Mouse (Mus musculus): Measurements from ENCODE around the gene Sorl1. TPM values are rescaled to one million over a fixed set of nuclear protein-coding genes. Genes with fewer than 3 reads are reported as not detected.

Sorl1 gene
- polyA plus RNA-seq, 1 experiment from 2014 or later: 9.6 TPM

- H3K9me3 ChIP-seq (replicated peaks): no peaks in the 10 kb centered on the region
- no peak overlapping the region for H3K27ac ChIP-seq (ENCODE audit: poor library complexity, severe bottlenecking)
- H3K9ac ChIP-seq: no peak overlapping the region
- no peaks in the 10 kb centered on the region for H3K36me3 ChIP-seq
- 87% methylated on average over 4 of the region's 4 CpGs for WGBS
- no peaks in the 10 kb centered on the region for H3K27me3 ChIP-seq (replicated peaks)
- H3K4me1 ChIP-seq (replicated peaks): peaks cover 3% of the 10 kb centered on the region; the same call in 1 of the 2 replicates
- H3K4me3 ChIP-seq: no peak overlapping the region
- no peak for ATAC-seq (ENCODE audit: insufficient number of reproducible peaks, low FRiP score)
- H3K4me2 ChIP-seq: no peak overlapping the region
These were observed 32.5 kb downstream of the Sorl1 start for GRCm38 (mm10) chr9:42091561-42091960.

GRCm38 (mm10) chr9:42087921-42088320, 36.2 kb downstream of the Sorl1 start:
- Histone ChIP-seq H3K9ac (no peak overlapping the region), H3K9me3 (replicated peaks) (no peaks in the 10 kb centered on the region), H3K4me2 (no peak overlapping the region), H3K36me3 (no peaks in the 10 kb centered on the region), H3K4me3 (no peak overlapping the region), H3K27ac (ENCODE audit: poor library complexity, severe bottlenecking) (no peak overlapping the region), H3K27me3 (replicated peaks) (no peaks in the 10 kb centered on the region), H3K4me1 (replicated peaks) (peaks cover 3% of the 10 kb centered on the region; the same call in 1 of the 2 replicates)
- no peak for ATAC-seq (ENCODE audit: insufficient number of reproducible peaks, low FRiP score)
- 61% methylated on average over 4 of the region's 4 CpGs for WGBS

GRCm38 (mm10) chr9:42085970-42086369, 38.1 kb downstream of the Sorl1 start:
- Histone ChIP-seq H3K9me3 (replicated peaks) (no peaks in the 10 kb centered on the region), H3K27ac (ENCODE audit: poor library complexity, severe bottlenecking) (no peak overlapping the region), H3K4me3 (no peak overlapping the region), H3K4me2 (no peak overlapping the region), H3K9ac (no peak overlapping the region), H3K36me3 (no peaks in the 10 kb centered on the region), H3K27me3 (replicated peaks) (no peaks in the 10 kb centered on the region), H3K4me1 (replicated peaks) (peaks cover 3% of the 10 kb centered on the region; the same call in 1 of the 2 replicates)
- no peak for ATAC-seq (ENCODE audit: insufficient number of reproducible peaks, low FRiP score)
- WGBS: 88% methylated on average over 13 of the region's 13 CpGs

GRCm38 (mm10) chr9:42083661-42084067, 40.4 kb downstream of the Sorl1 start:
- Histone ChIP-seq H3K4me2 (no peak overlapping the region), H3K36me3 (no peaks in the 10 kb centered on the region), H3K4me1 (replicated peaks) (peaks cover 3% of the 10 kb centered on the region; the same call in 1 of the 2 replicates), H3K27ac (ENCODE audit: poor library complexity, severe bottlenecking) (no peak overlapping the region), H3K27me3 (replicated peaks) (no peaks in the 10 kb centered on the region), H3K4me3 (no peak overlapping the region), H3K9me3 (replicated peaks) (no peaks in the 10 kb centered on the region), H3K9ac (no peak overlapping the region)
- 60% methylated on average over 4 of the region's 4 CpGs for WGBS
- ATAC-seq (ENCODE audit: insufficient number of reproducible peaks, low FRiP score): no peak

- H3K27ac ChIP-seq (ENCODE audit: poor library complexity, severe bottlenecking): no peak overlapping the region
- H3K4me2 ChIP-seq: no peak overlapping the region
- H3K9me3 ChIP-seq (replicated peaks): no peaks in the 10 kb centered on the region; the same call in 1 of the 2 replicates
- ATAC-seq (ENCODE audit: insufficient number of reproducible peaks, low FRiP score): no peak
- no peaks in the 10 kb centered on the region for H3K36me3 ChIP-seq
- H3K4me3 ChIP-seq: no peak overlapping the region
- no peak overlapping the region for H3K9ac ChIP-seq
- 89% methylated on average over 29 of the region's 29 CpGs for WGBS
- H3K4me1 ChIP-seq (replicated peaks): 0 out of 2 replicates have a peak, but pooled peaks cover 3% of the 10 kb centered on the region
- H3K27me3 ChIP-seq (replicated peaks): no peaks in the 10 kb centered on the region
These were observed 42.2 kb downstream of the Sorl1 start for GRCm38 (mm10) chr9:42081681-42082530.

- H3K36me3 ChIP-seq: no peaks in the 10 kb centered on the region
- WGBS: 57% methylated on average over 9 of the region's 9 CpGs
- no peak overlapping the region for H3K4me3 ChIP-seq
- no peak for ATAC-seq (ENCODE audit: insufficient number of reproducible peaks, low FRiP score)
- no peak overlapping the region for H3K27ac ChIP-seq (ENCODE audit: poor library complexity, severe bottlenecking)
- H3K27me3 ChIP-seq (replicated peaks): no peaks in the 10 kb centered on the region
- H3K9me3 ChIP-seq (replicated peaks): no peaks in the 10 kb centered on the region; the same call in 1 of the 2 replicates
- no peak overlapping the region for H3K9ac ChIP-seq
- H3K4me1 ChIP-seq (replicated peaks): 0 out of 2 replicates have a peak, but pooled peaks cover 3% of the 10 kb centered on the region
- H3K4me2 ChIP-seq: no peak overlapping the region
These were observed 43.4 kb downstream of the Sorl1 start for GRCm38 (mm10) chr9:42080671-42081070.

- no peak overlapping the region for H3K27ac ChIP-seq (ENCODE audit: poor library complexity, severe bottlenecking)
- no peak overlapping the region for H3K4me2 ChIP-seq
- no peak overlapping the region for H3K4me3 ChIP-seq
- no peaks in the 10 kb centered on the region; the same call in 1 of the 2 replicates for H3K9me3 ChIP-seq (replicated peaks)
- no peaks in the 10 kb centered on the region for H3K27me3 ChIP-seq (replicated peaks)
- WGBS: 83% methylated on average over 16 of the region's 16 CpGs
- H3K36me3 ChIP-seq: no peaks in the 10 kb centered on the region
- H3K4me1 ChIP-seq (replicated peaks): no peaks in the 10 kb centered on the region
- ATAC-seq (ENCODE audit: insufficient number of reproducible peaks, low FRiP score): no peak
- H3K9ac ChIP-seq: no peak overlapping the region
These were observed 46.8 kb downstream of the Sorl1 start for GRCm38 (mm10) chr9:42077112-42077845.

- Histone ChIP-seq H3K27me3 (replicated peaks) (no peaks in the 10 kb centered on the region), H3K27ac (ENCODE audit: poor library complexity, severe bottlenecking) (no peak overlapping the region), H3K9me3 (replicated peaks) (no peaks in the 10 kb centered on the region; the same call in 1 of the 2 replicates), H3K4me3 (no peak overlapping the region), H3K36me3 (no peaks in the 10 kb centered on the region), H3K9ac (no peak overlapping the region), H3K4me1 (replicated peaks) (no peaks in the 10 kb centered on the region), H3K4me2 (no peak overlapping the region)
- WGBS: 78% methylated on average over 10 of the region's 10 CpGs
- no peak for ATAC-seq (ENCODE audit: insufficient number of reproducible peaks, low FRiP score)
These were observed 47.7 kb downstream of the Sorl1 start for GRCm38 (mm10) chr9:42076256-42076849.

- H3K9ac ChIP-seq: no peak overlapping the region
- no peaks in the 10 kb centered on the region for H3K27me3 ChIP-seq (replicated peaks)
- ATAC-seq (ENCODE audit: insufficient number of reproducible peaks, low FRiP score): no peak
- H3K36me3 ChIP-seq: no peaks in the 10 kb centered on the region
- no peak overlapping the region for H3K27ac ChIP-seq (ENCODE audit: poor library complexity, severe bottlenecking)
- no peaks in the 10 kb centered on the region for H3K4me1 ChIP-seq (replicated peaks)
- 58% methylated on average over 2 of the region's 2 CpGs for WGBS
- no peaks in the 10 kb centered on the region; the same call in 1 of the 2 replicates for H3K9me3 ChIP-seq (replicated peaks)
- no peak overlapping the region for H3K4me3 ChIP-seq
- H3K4me2 ChIP-seq: no peak overlapping the region
These were observed 48.9 kb downstream of the Sorl1 start for GRCm38 (mm10) chr9:42075241-42075640.

- no peak overlapping the region for H3K27ac ChIP-seq (ENCODE audit: poor library complexity, severe bottlenecking)
- no peak overlapping the region for H3K4me2 ChIP-seq
- H3K36me3 ChIP-seq: no peaks in the 10 kb centered on the region
- H3K9ac ChIP-seq: no peak overlapping the region
- H3K4me3 ChIP-seq: no peak overlapping the region
- no peak for ATAC-seq (ENCODE audit: insufficient number of reproducible peaks, low FRiP score)
- H3K4me1 ChIP-seq (replicated peaks): no peaks in the 10 kb centered on the region
- no peaks in the 10 kb centered on the region for H3K9me3 ChIP-seq (replicated peaks)
- WGBS: 61% methylated on average over 4 of the region's 4 CpGs
- no peaks in the 10 kb centered on the region for H3K27me3 ChIP-seq (replicated peaks)
These were observed 52.1 kb downstream of the Sorl1 start for GRCm38 (mm10) chr9:42072010-42072409.

- no peak for ATAC-seq (ENCODE audit: insufficient number of reproducible peaks, low FRiP score)
- Histone ChIP-seq H3K36me3 (no peaks in the 10 kb centered on the region), H3K4me3 (no peak overlapping the region), H3K27me3 (replicated peaks) (no peaks in the 10 kb centered on the region), H3K9me3 (replicated peaks) (no peaks in the 10 kb centered on the region), H3K4me2 (no peak overlapping the region), H3K4me1 (replicated peaks) (no peaks in the 10 kb centered on the region), H3K9ac (no peak overlapping the region), H3K27ac (ENCODE audit: poor library complexity, severe bottlenecking) (no peak overlapping the region)
- 84% methylated on average over 6 of the region's 6 CpGs for WGBS
These were observed 53.2 kb downstream of the Sorl1 start for GRCm38 (mm10) chr9:42070856-42071255.

Measured in heart, embryonic 12.5 days (tissue).